Mouse (Mus musculus): Measurements from ENCODE around the gene Xrcc5. TPM values are rescaled to one million over a fixed set of nuclear protein-coding genes. Genes with fewer than 3 reads are reported as not detected.
A peak's percentile ranks its signal among the peaks of the same experiment; 100 is the strongest.

The Xrcc5 gene
- polyA plus RNA-seq, 1 experiment from 2014 or later = 52.3 TPM

DNA sequence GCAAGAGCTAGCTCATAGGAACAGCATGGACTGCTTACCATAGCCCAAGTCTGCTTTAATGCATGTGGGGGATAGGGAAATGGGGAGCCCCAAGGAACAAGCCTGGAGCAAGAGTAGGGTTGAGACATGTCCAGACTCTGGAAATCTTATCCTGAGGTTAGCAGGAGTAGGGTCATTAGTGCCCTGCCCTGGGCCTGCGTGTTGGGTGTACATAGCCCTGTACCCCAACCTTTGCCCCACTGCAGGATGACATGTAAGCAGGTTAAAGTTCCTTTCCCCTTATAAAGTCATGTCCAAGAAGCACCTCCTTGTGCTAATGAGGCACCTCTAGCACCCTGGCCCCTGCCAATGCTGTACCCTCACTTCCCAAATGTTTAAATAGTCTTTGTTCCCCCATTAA is 125.4 kb downstream of the Xrcc5 start:
- no peak overlapping the region for H3K4me2 ChIP-seq

DNA sequence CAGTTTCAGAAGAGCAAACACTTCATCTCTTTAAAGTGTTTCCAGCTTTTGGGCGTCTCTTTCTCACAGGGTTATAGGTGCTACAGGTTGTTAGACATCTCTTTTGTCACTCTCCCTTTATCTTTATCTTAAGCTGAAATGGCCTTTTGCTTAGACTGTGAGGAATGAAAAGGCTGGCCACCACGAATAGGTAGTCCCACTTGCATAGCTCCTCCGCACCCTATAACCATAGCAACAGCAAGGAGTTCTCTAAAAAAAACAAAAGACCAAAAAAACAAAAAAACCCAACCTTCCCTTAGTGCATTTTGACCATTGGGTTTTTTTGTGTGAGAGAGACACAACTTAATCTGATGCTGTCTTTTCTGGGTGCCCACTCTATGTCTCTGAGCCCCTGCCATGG is 127.3 kb downstream of the Xrcc5 start:
- Histone ChIP-seq H3K27ac (ENCODE audit: low read depth, low read length) (no peak overlapping the region), H3K9ac (ENCODE audit: low read length) (no peak overlapping the region), H3K4me3 (ENCODE audit: low read depth, low read length) (no peak overlapping the region), H3K4me2 (no peak overlapping the region), H3K36me3 (ENCODE audit: control insufficient read depth, insufficient read depth, low read length) (no peaks in the 10 kb centered on the region), H3K27me3 (ENCODE audit: control insufficient read depth, insufficient read depth, low read length) (no peaks in the 10 kb centered on the region), H3K9me3 (ENCODE audit: control insufficient read depth, low read length) (no peaks in the 10 kb centered on the region), H3K4me1 (ENCODE audit: control insufficient read depth, insufficient read depth, low read length) (no peaks in the 10 kb centered on the region)
- no peak for DNase-seq (ENCODE audit: low spot score, missing footprints)
- no peak for ATAC-seq (ENCODE audit: low FRiP score)
- WGBS = 47% methylated on average over 3 of the region's 3 CpGs

More for the DNA sequence above, 125.4 kb downstream of the Xrcc5 start:
- 84% methylated on average over 1 of the region's 1 CpGs for WGBS
- DNase-seq (ENCODE audit: low spot score, missing footprints) (no peak), ATAC-seq (ENCODE audit: low FRiP score) (no peak)
- Histone ChIP-seq H3K36me3 (ENCODE audit: control insufficient read depth, insufficient read depth, low read length) (no peaks in the 10 kb centered on the region), H3K27me3 (ENCODE audit: control insufficient read depth, insufficient read depth, low read length) (no peaks in the 10 kb centered on the region), H3K4me1 (ENCODE audit: control insufficient read depth, insufficient read depth, low read length) (no peaks in the 10 kb centered on the region), H3K9me3 (ENCODE audit: control insufficient read depth, low read length) (no peaks in the 10 kb centered on the region), H3K27ac (ENCODE audit: low read depth, low read length) (no peak overlapping the region), H3K4me3 (ENCODE audit: low read depth, low read length) (no peak overlapping the region), H3K9ac (ENCODE audit: low read length) (no peak overlapping the region)

DNA sequence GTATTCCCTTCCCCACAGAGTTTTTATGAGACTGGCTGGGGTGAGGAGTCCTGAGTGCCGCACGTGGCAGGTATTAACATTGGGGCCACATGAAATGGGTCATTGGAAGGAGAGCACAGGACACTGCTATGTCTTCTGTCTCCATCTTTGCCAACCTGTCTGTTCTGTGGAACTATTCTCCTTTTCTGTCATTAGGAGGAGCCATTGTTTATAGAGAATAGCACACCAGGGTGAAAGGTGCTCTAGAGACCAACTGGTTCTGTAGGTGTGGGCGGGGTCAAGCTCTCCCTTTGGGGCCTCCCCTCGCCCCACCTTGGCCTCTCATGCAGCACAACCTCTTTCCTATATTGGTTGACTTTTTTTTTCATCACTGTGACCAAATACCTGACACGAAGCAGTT is 129.7 kb downstream of the Xrcc5 start:
- 83% methylated on average over 5 of the region's 5 CpGs for WGBS
- Histone ChIP-seq H3K4me1 (ENCODE audit: control insufficient read depth, insufficient read depth, low read length) (no peaks in the 10 kb centered on the region), H3K27ac (ENCODE audit: low read depth, low read length) (no peak overlapping the region), H3K27me3 (ENCODE audit: control insufficient read depth, insufficient read depth, low read length) (no peaks in the 10 kb centered on the region), H3K9me3 (ENCODE audit: control insufficient read depth, low read length) (no peaks in the 10 kb centered on the region), H3K4me3 (ENCODE audit: low read depth, low read length) (no peak overlapping the region), H3K36me3 (ENCODE audit: control insufficient read depth, insufficient read depth, low read length) (no peaks in the 10 kb centered on the region), H3K4me2 (no peak overlapping the region), H3K9ac (ENCODE audit: low read length) (no peak overlapping the region)
- peak; percentile 26 for DNase-seq (ENCODE audit: low spot score, missing footprints)
- ATAC-seq (ENCODE audit: low FRiP score) = no peak

DNA sequence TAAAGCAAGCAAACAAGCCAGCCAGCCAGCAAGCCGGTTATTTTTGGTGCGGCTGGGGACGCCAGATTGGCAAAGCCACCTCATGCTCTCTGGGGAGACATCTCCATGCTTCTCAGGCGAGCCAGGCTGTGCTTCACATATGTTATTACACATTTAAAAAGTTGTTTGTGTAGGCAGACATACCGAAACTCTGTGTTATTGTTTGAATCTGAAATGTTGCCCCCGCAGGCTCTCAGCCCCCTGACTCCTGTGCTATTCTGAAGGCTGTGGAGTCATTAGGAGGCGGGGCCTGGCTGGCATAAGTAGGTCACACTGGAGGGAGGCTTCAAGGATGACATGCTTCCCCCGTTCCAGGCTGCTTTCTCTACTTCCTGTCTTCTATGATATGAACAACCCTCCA is 131.9 kb downstream of the Xrcc5 start:
- no peak overlapping the region for H3K4me2 ChIP-seq
- H3K27me3 ChIP-seq (ENCODE audit: control insufficient read depth, insufficient read depth, low read length) = no peaks in the 10 kb centered on the region
- H3K9me3 ChIP-seq (ENCODE audit: control insufficient read depth, low read length) = no peaks in the 10 kb centered on the region
- H3K4me3 ChIP-seq (ENCODE audit: low read depth, low read length) = no peak overlapping the region
- 82% methylated on average over 8 of the region's 8 CpGs for WGBS
- no peak overlapping the region for H3K27ac ChIP-seq (ENCODE audit: low read depth, low read length)
- no peak overlapping the region for H3K9ac ChIP-seq (ENCODE audit: low read length)
- H3K4me1 ChIP-seq (ENCODE audit: control insufficient read depth, insufficient read depth, low read length) = no peaks in the 10 kb centered on the region
- ATAC-seq (ENCODE audit: low FRiP score) (no peak), DNase-seq (ENCODE audit: low spot score, missing footprints) (peak; percentile 37)
- H3K36me3 ChIP-seq (ENCODE audit: control insufficient read depth, insufficient read depth, low read length) = no peaks in the 10 kb centered on the region

DNA sequence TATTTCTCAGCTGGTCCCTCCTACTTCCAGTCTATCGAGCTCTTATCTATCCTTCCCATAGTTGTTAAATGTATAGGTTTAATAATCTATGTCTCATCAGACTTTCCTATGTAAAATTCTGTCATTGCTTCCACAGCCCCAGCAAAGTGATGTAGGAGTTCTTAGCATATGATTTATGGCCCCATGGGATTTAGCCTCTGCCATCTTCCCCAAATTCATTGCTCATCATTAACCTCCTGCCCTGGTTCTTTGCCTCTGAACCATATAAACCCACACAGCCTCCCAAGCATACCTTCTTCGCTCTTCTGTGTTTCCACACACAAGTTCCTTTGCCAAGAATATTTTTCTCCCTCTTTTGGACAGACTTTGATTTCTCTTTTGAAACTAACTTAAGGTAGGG is 135.5 kb downstream of the Xrcc5 start:
- WGBS = 87% methylated on average over 2 of the region's 2 CpGs
- no peaks in the 10 kb centered on the region for H3K27me3 ChIP-seq (ENCODE audit: control insufficient read depth, insufficient read depth, low read length)
- H3K27ac ChIP-seq (ENCODE audit: low read depth, low read length) = no peak overlapping the region
- H3K4me1 ChIP-seq (ENCODE audit: control insufficient read depth, insufficient read depth, low read length) = no peaks in the 10 kb centered on the region
- DNase-seq (ENCODE audit: low spot score, missing footprints) (peak; percentile 10), ATAC-seq (ENCODE audit: low FRiP score) (no peak)
- H3K9me3 ChIP-seq (ENCODE audit: control insufficient read depth, low read length) = no peaks in the 10 kb centered on the region
- no peaks in the 10 kb centered on the region for H3K36me3 ChIP-seq (ENCODE audit: control insufficient read depth, insufficient read depth, low read length)
- no peak overlapping the region for H3K4me3 ChIP-seq (ENCODE audit: low read depth, low read length)
- H3K4me2 ChIP-seq = no peak overlapping the region
- H3K9ac ChIP-seq (ENCODE audit: low read length) = no peak overlapping the region

Other genes with a start within 250 kb of the Xrcc5 start
- 5.5 and 6.3 TPM in 2 replicates for gene Mreg, start 95.1 kb upstream of the Xrcc5 start, polyA plus RNA-seq (2014; fragmentation: Nextera tagmentation; extraction: Ambion mirVana)
- 14.5 and 14.7 TPM in 2 replicates for gene Pecr, start 23.1 kb upstream of the Xrcc5 start, polyA plus RNA-seq (2014; fragmentation: Nextera tagmentation; extraction: Ambion mirVana)
- gene Tmem169, start 23.1 kb upstream of the Xrcc5 start, polyA plus RNA-seq (2014; fragmentation: Nextera tagmentation; extraction: Ambion mirVana) = 14.2 and 14.4 TPM in 2 replicates
- gene March4, start 229.5 kb downstream of the Xrcc5 start, polyA plus RNA-seq (2014; fragmentation: Nextera tagmentation; extraction: Ambion mirVana) = 0.79 and 0.92 TPM in 2 replicates